Mouse (Mus musculus) heart, embryonic 15.5 days (tissue): ENCODE measurements around the gene Gm5134. TPM values are rescaled to one million over a fixed set of nuclear protein-coding genes. Genes with fewer than 3 reads are reported as not detected.

Source experiments
- ATAC-seq: fragments of 200-750 bp; cut with Nextera tagmentation; replicated peaks from 2 replicates; pipeline ENCODE4 v1.8.0; 2017; ENCODE audit warnings: low read depth, moderate TSS enrichment; ENCODE audit not compliant: insufficient number of reproducible peaks, insufficient read depth, low FRiP score
- H3K27ac ChIP-seq: fragments of 300-500 bp; sonication (generic); 2 replicates; pipeline ENCODE4 v1.5.1; 2015; ENCODE audit warnings: mild to moderate bottlenecking, inconsistent platforms
- H3K27me3 ChIP-seq: fragments of 300-500 bp; sonication (generic); 2 replicates; pipeline ENCODE4 v1.6.1; 2015; ENCODE audit warnings: inconsistent platforms
- H3K36me3 ChIP-seq: fragments of 300-500 bp; sonication (generic); 2 replicates; pipeline ENCODE4 v1.6.1; 2015; ENCODE audit warnings: mild to moderate bottlenecking, inconsistent platforms
- H3K4me1 ChIP-seq: fragments of 300-500 bp; sonication (generic); replicated peaks from 2 replicates; pipeline ENCODE4 v1.6.1; 2015; ENCODE audit warnings: inconsistent platforms
- H3K4me2 ChIP-seq: fragments of 300-500 bp; sonication (generic); 2 replicates; pipeline ENCODE4 v1.6.1; 2015; ENCODE audit warnings: inconsistent platforms, mild to moderate bottlenecking, moderate library complexity
- H3K4me3 ChIP-seq: fragments of 300-500 bp; sonication (generic); 2 replicates; pipeline ENCODE4 v1.5.1; 2015; ENCODE audit warnings: mild to moderate bottlenecking, inconsistent platforms
- H3K9ac ChIP-seq: fragments of 300-500 bp; sonication (generic); 2 replicates; pipeline ENCODE4 v1.6.1; 2015; ENCODE audit warnings: mild to moderate bottlenecking, inconsistent platforms
- H3K9me3 ChIP-seq: fragments of 300-500 bp; sonication (generic); replicated peaks from 2 replicates; pipeline ENCODE4 v1.6.1; 2016; ENCODE audit warnings: inconsistent platforms
- WGBS: fragments of 180-500 bp; shearing (Covaris S2); methylation state at CpG from one replicate; pipeline ENCODE4 v1.1.7; 2015; ENCODE audit warnings: mixed read lengths; 5-methylcytosine and 5-hydroxymethylcytosine counted together
- polyA plus RNA-seq: library from polyadenylated mRNA; unstranded; fragments of >200 nt; fragmentation: Nextera tagmentation; extraction: Ambion mirVana; gene quantifications from 2 replicates; pipeline ENCODE4 v1.2.1, GENCODE M21; 2015

The Gm5134 gene
- polyA plus RNA-seq, 1 experiment from 2014 or later = 0.05 TPM

GRCm38 (mm10) chr10:76028396-76028795, 74.1 kb downstream of the Gm5134 start:
- no peaks in the 10 kb centered on the region for H3K9me3 ChIP-seq
- H3K4me3 ChIP-seq = no peak overlapping the region
- no peaks in the 10 kb centered on the region for H3K27me3 ChIP-seq
- no peaks in the 10 kb centered on the region for H3K36me3 ChIP-seq
- H3K4me1 ChIP-seq = peaks cover 14% of the 10 kb centered on the region
- no peak overlapping the region for H3K27ac ChIP-seq
- no peak for ATAC-seq
- no peak overlapping the region for H3K9ac ChIP-seq
- WGBS = 65% methylated on average over 9 of the region's 9 CpGs
- no peak overlapping the region for H3K4me2 ChIP-seq

GRCm38 (mm10) chr10:76029276-76029675, 75.0 kb downstream of the Gm5134 start:
- Histone ChIP-seq H3K4me3 (no peak overlapping the region), H3K27me3 (no peaks in the 10 kb centered on the region), H3K4me2 (no peak overlapping the region), H3K9me3 (no peaks in the 10 kb centered on the region), H3K9ac (no peak overlapping the region), H3K27ac (no peak overlapping the region), H3K36me3 (no peaks in the 10 kb centered on the region), H3K4me1 (peaks cover 17% of the 10 kb centered on the region)
- no peak for ATAC-seq
- 82% methylated on average over 5 of the region's 5 CpGs for WGBS

GRCm38 (mm10) chr10:76030496-76030895, 76.2 kb downstream of the Gm5134 start:
- Histone ChIP-seq H3K9ac (no peak overlapping the region), H3K36me3 (no peaks in the 10 kb centered on the region), H3K27me3 (no peaks in the 10 kb centered on the region), H3K27ac (no peak overlapping the region), H3K4me3 (no peak overlapping the region), H3K4me2 (no peak overlapping the region), H3K4me1 (peaks cover 17% of the 10 kb centered on the region), H3K9me3 (no peaks in the 10 kb centered on the region)
- 61% methylated on average over 5 of the region's 5 CpGs for WGBS
- ATAC-seq = no peak

GRCm38 (mm10) chr10:76031511-76032401, 77.4 kb downstream of the Gm5134 start:
- ATAC-seq = peak; percentile 57
- Histone ChIP-seq H3K4me1 (peaks cover 17% of the 10 kb centered on the region), H3K27ac (peak overlapping the region; percentile 83), H3K9me3 (no peaks in the 10 kb centered on the region), H3K27me3 (no peaks in the 10 kb centered on the region), H3K9ac (peak overlapping the region; percentile 87), H3K36me3 (no peaks in the 10 kb centered on the region), H3K4me2 (peak overlapping the region; percentile 81), H3K4me3 (peak overlapping the region; percentile 98)
- 49% methylated on average over 14 of the region's 14 CpGs for WGBS

GRCm38 (mm10) chr10:76032402-76033118, 78.2 kb downstream of the Gm5134 start, which contains the start of gene Zfp280b:
Gene Zfp280b (plus strand): TSS chr10:76032650.
- Histone ChIP-seq H3K4me3 (peak within 1 kb of the TSS; percentile 98), H3K9ac (peak within 1 kb of the TSS; percentile 87), H3K27me3 (no peaks in the 10 kb centered on the region), H3K4me1 (peaks cover 12% of the 10 kb centered on the region), H3K9me3 (no peaks in the 10 kb centered on the region), H3K27ac (peak within 1 kb of the TSS; percentile 83), H3K36me3 (no peaks in the 10 kb centered on the region), H3K4me2 (peak within 1 kb of the TSS; percentile 81)
- peak; percentile 97 for ATAC-seq
- WGBS = under 1% methylated on average over 58 of the region's 58 CpGs

GRCm38 (mm10) chr10:76033119-76033455, 78.8 kb downstream of the Gm5134 start:
- Histone ChIP-seq H3K4me3 (peak overlapping the region; percentile 98), H3K36me3 (0 out of 2 replicates have a peak, but pooled peaks cover under 1% of the 10 kb centered on the region), H3K4me1 (peaks cover 11% of the 10 kb centered on the region), H3K9ac (peak overlapping the region; percentile 87), H3K4me2 (peak overlapping the region; percentile 81), H3K9me3 (no peaks in the 10 kb centered on the region), H3K27me3 (no peaks in the 10 kb centered on the region), H3K27ac (peak overlapping the region; percentile 83)
- WGBS = 15% methylated on average over 7 of the region's 7 CpGs
- ATAC-seq = no peak

- Histone ChIP-seq H3K27ac (no peak overlapping the region), H3K4me3 (no peak overlapping the region), H3K36me3 (peaks cover 11% of the 10 kb centered on the region), H3K4me2 (no peak overlapping the region), H3K4me1 (peaks cover 11% of the 10 kb centered on the region), H3K9me3 (no peaks in the 10 kb centered on the region), H3K9ac (no peak overlapping the region), H3K27me3 (no peaks in the 10 kb centered on the region)
- 90% methylated on average over 8 of the region's 8 CpGs for WGBS
- no peak for ATAC-seq
These were observed 79.8 kb downstream of the Gm5134 start for GRCm38 (mm10) chr10:76034001-76034600.

- Histone ChIP-seq H3K4me2 (no peak overlapping the region), H3K36me3 (peaks cover 23% of the 10 kb centered on the region), H3K9ac (no peak overlapping the region), H3K4me3 (no peak overlapping the region), H3K4me1 (peaks cover 11% of the 10 kb centered on the region), H3K27ac (no peak overlapping the region), H3K9me3 (no peaks in the 10 kb centered on the region), H3K27me3 (no peaks in the 10 kb centered on the region)
- ATAC-seq = no peak
These were observed 81.0 kb downstream of the Gm5134 start for GRCm38 (mm10) chr10:76035277-76035676.

GRCm38 (mm10) chr10:76036962-76037361, 82.6 kb downstream of the Gm5134 start:
- Histone ChIP-seq H3K9ac (no peak overlapping the region), H3K9me3 (no peaks in the 10 kb centered on the region), H3K27ac (no peak overlapping the region), H3K4me2 (no peak overlapping the region), H3K36me3 (peaks cover 36% of the 10 kb centered on the region), H3K4me3 (no peak overlapping the region), H3K27me3 (no peaks in the 10 kb centered on the region), H3K4me1 (peaks cover 9% of the 10 kb centered on the region)
- ATAC-seq = no peak
- 92% methylated on average over 5 of the region's 5 CpGs for WGBS

- ATAC-seq = no peak
- Histone ChIP-seq H3K4me3 (no peak overlapping the region), H3K4me1 (peaks cover 6% of the 10 kb centered on the region), H3K27me3 (no peaks in the 10 kb centered on the region), H3K4me2 (no peak overlapping the region), H3K36me3 (peaks cover 19% of the 10 kb centered on the region), H3K9ac (no peak overlapping the region), H3K9me3 (no peaks in the 10 kb centered on the region), H3K27ac (no peak overlapping the region)
- WGBS = 47% methylated on average over 5 of the region's 5 CpGs
These were observed 91.0 kb downstream of the Gm5134 start for GRCm38 (mm10) chr10:76045343-76045742.

GRCm38 (mm10) chr10:76046754-76047153, 92.4 kb downstream of the Gm5134 start:
- peaks cover 6% of the 10 kb centered on the region; the same call in 1 of the 2 replicates for H3K36me3 ChIP-seq
- ATAC-seq = no peak

More at GRCm38 (mm10) chr10:76046754-76047153, 92.4 kb downstream of the Gm5134 start:
- Histone ChIP-seq H3K27me3 (no peaks in the 10 kb centered on the region), H3K9me3 (no peaks in the 10 kb centered on the region), H3K27ac (no peak overlapping the region), H3K9ac (no peak overlapping the region), H3K4me1 (peaks cover 6% of the 10 kb centered on the region), H3K4me2 (no peak overlapping the region), H3K4me3 (no peak overlapping the region)
- WGBS = 12% methylated on average over 1 of the region's 1 CpGs
